Mouse (Mus musculus) MEL (cell line): ENCODE results near the gene Fth1. TPM values are rescaled to one million over a fixed set of nuclear protein-coding genes. Genes with fewer than 3 reads are reported as not detected.
A peak's percentile ranks its signal among the peaks of the same experiment; 100 is the strongest.

Experiments
- DNase-seq: peaks from one replicate; pipeline ENCODE4 v3.0.0; 2011; ENCODE audit warnings: low read depth, low spot score
- H3K27ac ChIP-seq: 2 replicates; pipeline ENCODE4 v1.5.1; 2012; ENCODE audit warnings: low read depth, mild to moderate bottlenecking, control low read depth, low read length, moderate library complexity; ENCODE audit not compliant: control insufficient read depth
- H3K27me3 ChIP-seq, 2 experiments: fragments of 150-350 bp in 1 of 2; sonication (generic) in 1 of 2; 2 replicates each; pipeline ENCODE4 v1.6.1; 2012; ENCODE audit warnings: low read length in 2 of 2, mild to moderate bottlenecking in 2 of 2, improper control_type of control experiment in 1 of 2, moderate library complexity in 1 of 2; ENCODE audit not compliant: insufficient read depth in 2 of 2, control insufficient read depth in 1 of 2
- H3K36me3 ChIP-seq, 2 experiments: 2 replicates each; pipeline ENCODE4 v1.6.1; 2012 to 2014; ENCODE audit warnings: low read length in 2 of 2, improper control_type of control experiment in 1 of 2, inconsistent platforms in 1 of 2, mild to moderate bottlenecking in 1 of 2; ENCODE audit not compliant: insufficient read depth in 2 of 2, control insufficient read depth in 1 of 2
- H3K4me1 ChIP-seq, 2 experiments: fragments of 150-350 bp in 1 of 2; sonication (generic) in 1 of 2; 2 replicates each; pipeline ENCODE4 v1.6.1; 2012; ENCODE audit warnings: low read length in 2 of 2, improper control_type of control experiment in 1 of 2, mild to moderate bottlenecking in 1 of 2; ENCODE audit not compliant: insufficient read depth in 2 of 2, control insufficient read depth in 1 of 2
- H3K4me3 ChIP-seq, 2 experiments: fragments of 150-350 bp in 1 of 2; sonication (generic) in 1 of 2; 2 replicates each; pipeline ENCODE4 v1.5.1; 2012; ENCODE audit warnings: low read depth in 2 of 2, low read length in 2 of 2, mild to moderate bottlenecking in 2 of 2, moderate library complexity in 2 of 2, control low read depth in 1 of 2, improper control_type of control experiment in 1 of 2; ENCODE audit not compliant: control insufficient read depth in 1 of 2, insufficient read depth in 1 of 2
- H3K79me2 ChIP-seq: 2 replicates; pipeline ENCODE4 v1.6.1; 2012; ENCODE audit warnings: mild to moderate bottlenecking, low read length, moderate library complexity; ENCODE audit not compliant: control insufficient read depth, poor library complexity, insufficient read depth
- H3K9ac ChIP-seq: 2 replicates; pipeline ENCODE4 v1.6.1; 2012; ENCODE audit warnings: low read depth, mild to moderate bottlenecking, control low read depth, low read length, moderate library complexity; ENCODE audit not compliant: control insufficient read depth, poor library complexity, severe bottlenecking
- H3K9me3 ChIP-seq: fragments of 150-350 bp; sonication (generic); replicated peaks from 2 replicates; pipeline ENCODE4 v1.6.1; 2012; ENCODE audit warnings: mild to moderate bottlenecking, low read length, improper control_type of control experiment, moderate library complexity; ENCODE audit not compliant: insufficient read depth
- CTCF ChIP-seq, 3 experiments: IDR thresholded peaks in 2 of 3; conservative IDR thresholded peaks in 1 of 3; 2 replicates each; pipeline ENCODE4 v1.5.1; 2011 to 2012; ENCODE audit warnings: low read length in 3 of 3, low read depth in 2 of 3, mild to moderate bottlenecking in 2 of 3, improper control_type of control experiment in 1 of 3, inconsistent platforms in 1 of 3, mixed read lengths in 1 of 3, moderate library complexity in 1 of 3; ENCODE audit not compliant: control insufficient read depth in 1 of 3, insufficient read depth in 1 of 3, poor library complexity in 1 of 3, severe bottlenecking in 1 of 3
- E2F4 ChIP-seq: IDR thresholded peaks from 2 replicates; pipeline ENCODE4 v1.6.1; 2011; ENCODE audit warnings: low read depth, low read length, improper control_type of control experiment, borderline replicate concordance
- GABPA ChIP-seq: IDR thresholded peaks from 2 replicates; pipeline ENCODE4 v1.6.1; 2012; ENCODE audit warnings: low read depth, mild to moderate bottlenecking, inconsistent platforms, low read length, improper control_type of control experiment, moderate library complexity
- GATA1 ChIP-seq: IDR thresholded peaks from 2 replicates; pipeline ENCODE4 v1.6.1; 2011; ENCODE audit warnings: low read depth, low read length, improper control_type of control experiment
- KAT2A ChIP-seq: conservative IDR thresholded peaks from 2 replicates; pipeline ENCODE4 v1.6.1; 2012; ENCODE audit warnings: low read depth, low read length, improper control_type of control experiment, inconsistent platforms
- MYB ChIP-seq: IDR thresholded peaks from 2 replicates; pipeline ENCODE4 v1.6.1; 2011; ENCODE audit warnings: mild to moderate bottlenecking, low read depth, low read length, improper control_type of control experiment
- MYC ChIP-seq: IDR thresholded peaks from 2 replicates; pipeline ENCODE4 v1.6.1; 2011; ENCODE audit warnings: low read depth, mild to moderate bottlenecking, low read length, improper control_type of control experiment, moderate library complexity
- NELFE ChIP-seq: IDR thresholded peaks from 2 replicates; pipeline ENCODE4 v1.6.1; 2011; ENCODE audit warnings: low read depth, low read length, improper control_type of control experiment
- POLR2A ChIP-seq, 2 experiments: IDR thresholded peaks; 2 replicates each; pipeline ENCODE4 v1.6.1; 2011 to 2012; ENCODE audit warnings: low read length in 2 of 2, mild to moderate bottlenecking in 2 of 2, control low read depth in 1 of 2, improper control_type of control experiment in 1 of 2, low read depth in 1 of 2, moderate library complexity in 1 of 2; ENCODE audit not compliant: control insufficient read depth in 1 of 2, insufficient read depth in 1 of 2, poor library complexity in 1 of 2
- POLR2AphosphoS2 ChIP-seq: IDR thresholded peaks from 2 replicates; pipeline ENCODE4 v1.6.1; 2011; ENCODE audit warnings: low read length, improper control_type of control experiment
- RAD21 ChIP-seq: IDR thresholded peaks from 2 replicates; pipeline ENCODE4 v1.6.1; 2011; ENCODE audit warnings: mild to moderate bottlenecking, low read depth, low read length, improper control_type of control experiment
- SMC3 ChIP-seq: IDR thresholded peaks from 2 replicates; pipeline ENCODE4 v1.6.1; 2011; ENCODE audit warnings: low read depth, low read length, improper control_type of control experiment
- USF2 ChIP-seq, 2 experiments: IDR thresholded peaks; 2 replicates each; pipeline ENCODE4 v1.6.1; 2011 to 2012; ENCODE audit warnings: improper control_type of control experiment in 2 of 2, low read length in 2 of 2, borderline replicate concordance in 1 of 2, inconsistent platforms in 1 of 2, low read depth in 1 of 2, mild to moderate bottlenecking in 1 of 2; ENCODE audit not compliant: insufficient read depth in 1 of 2
- ZC3H11A ChIP-seq: IDR thresholded peaks from 2 replicates; pipeline ENCODE4 v1.6.1; 2012; ENCODE audit warnings: low read depth, mild to moderate bottlenecking, inconsistent platforms, low read length, improper control_type of control experiment
- polyA plus RNA-seq, 2 experiments: library from polyadenylated mRNA; stranded (reverse) in 1 of 2; unstranded in 1 of 2; fragments of >175 nt in 1 of 2; fragments of >200 nt in 1 of 2; gene quantifications; 2 replicates each; pipeline versions ENCODE4 v1.2.1 to v1.2.4; 2012; ENCODE audit warnings: low replicate concordance in 2 of 2, low read depth in 1 of 2; ENCODE audit not compliant: insufficient read length in 2 of 2, insufficient read depth in 1 of 2, missing spikeins in 1 of 2
- total RNA-seq: library from RNA; depleted of rRNA; stranded (reverse); fragments of 300-350 nt; gene quantifications from 2 replicates; pipeline ENCODE4 v1.2.3, GENCODE M21; 2012

The Fth1 gene
- total and polyA plus RNA-seq, 3 experiments, result 444 to 2,175 (median 2,118) TPM

GRCm38 (mm10) chr19:9992011-9992958, 11.9 kb downstream of the Fth1 start:
- Histone ChIP-seq H3K27me3 (no peaks in the 10 kb centered on the region), H3K79me2 (no peaks in the 10 kb centered on the region), H3K27ac (no peak overlapping the region), H3K9me3 (no peaks in the 10 kb centered on the region), H3K36me3 (peaks cover 0 to 8% of the 10 kb centered on the region in 2 experiments; a peak in 2 of 4 replicates), H3K9ac (no peak overlapping the region), H3K4me1 (peaks cover 0 to 17% of the 10 kb centered on the region in 2 experiments), H3K4me3 (no peak overlapping the region)
- no peak for DNase-seq
- TF ChIP-seq E2F4 (no peak), GATA1 (no peak), MYC (no peak), USF2 (IDR thresholded peaks at IDR 0.05; ENCODE audit: borderline replicate concordance in 1 of 2, insufficient read depth in 1 of 2, low read depth in 1 of 2, low read length in 2 of 2) (no peak), POLR2AphosphoS2 (no peak), ZC3H11A (no peak), POLR2A (IDR thresholded peaks at IDR 0.05; ENCODE audit: control insufficient read depth in 1 of 2, insufficient read depth in 1 of 2, low read depth in 1 of 2, low read length in 2 of 2, poor library complexity in 1 of 2) (no peak), GABPA (no peak)

GRCm38 (mm10) chr19:9993036-9993656, 12.7 kb downstream of the Fth1 start:
- H3K4me3 ChIP-seq, result no peak overlapping the region

More at GRCm38 (mm10) chr19:9993036-9993656, 12.7 kb downstream of the Fth1 start:
- no peaks in the 10 kb centered on the region for H3K27me3 ChIP-seq
- peaks cover 0 to 17% of the 10 kb centered on the region in 2 experiments for H3K4me1 ChIP-seq
- no peak for TF ChIP-seq NELFE
- no peak for TF ChIP-seq KAT2A
- TF ChIP-seq RAD21, result peak; percentile 52
- TF ChIP-seq CTCF (IDR thresholded peaks at IDR 0.05 in 2 of 3, conservative IDR thresholded peaks at IDR 0.05 in 1 of 3; ENCODE audit: control insufficient read depth in 1 of 3, insufficient read depth in 1 of 3, low read depth in 2 of 3, low read length in 3 of 3, poor library complexity in 1 of 3, severe bottlenecking in 1 of 3), result peak; percentile 77 to 95 (median 92)
- TF ChIP-seq MYB, result no peak
- peak; percentile 49 for TF ChIP-seq ZC3H11A
- peak; percentile 86 for TF ChIP-seq SMC3
- no peak for TF ChIP-seq E2F4
- no peak overlapping the region for H3K9ac ChIP-seq
- no peaks in the 10 kb centered on the region for H3K9me3 ChIP-seq
- no peak overlapping the region for H3K27ac ChIP-seq
- DNase-seq, result peak; percentile 81
- H3K79me2 ChIP-seq, result no peaks in the 10 kb centered on the region
- peaks cover 0 to 8% of the 10 kb centered on the region in 2 experiments; a peak in 2 of 4 replicates for H3K36me3 ChIP-seq
